Mouse (Mus musculus) spleen, adult 2 months (tissue): Measurements from ENCODE around the gene Il10. TPM values are rescaled to one million over a fixed set of nuclear protein-coding genes. Genes with fewer than 3 reads are reported as not detected.

Source experiments
- DNase-seq, 2 experiments: peaks; one replicate each; pipeline versions ENCODE4 v3.0.0 to v3.0.0-alpha.2; 2012 to 2021; ENCODE audit warnings: low spot score in 2 of 2, low read depth in 1 of 2
- H3K27ac ChIP-seq: fragments of 200-500 bp; 2 replicates; pipeline ENCODE4 v1.5.1; 2012; ENCODE audit warnings: low read length, inconsistent platforms; ENCODE audit not compliant: insufficient read depth
- H3K27me3 ChIP-seq: fragments of 200-500 bp; 2 replicates; pipeline ENCODE4 v1.6.1; 2012; ENCODE audit warnings: mild to moderate bottlenecking, moderate library complexity, low read length, inconsistent platforms; ENCODE audit not compliant: control insufficient read depth, insufficient read depth
- H3K36me3 ChIP-seq: fragments of 200-500 bp; 2 replicates; pipeline ENCODE4 v1.6.1; 2012; ENCODE audit warnings: mild to moderate bottlenecking, low read length, inconsistent platforms; ENCODE audit not compliant: control insufficient read depth, insufficient read depth
- H3K4me1 ChIP-seq: fragments of 200-500 bp; 2 replicates; pipeline ENCODE4 v1.6.1; 2011; ENCODE audit warnings: inconsistent platforms; ENCODE audit not compliant: control insufficient read depth, insufficient read depth, insufficient read length
- H3K4me3 ChIP-seq: fragments of 200-500 bp; 2 replicates; pipeline ENCODE4 v1.5.1; 2011; ENCODE audit warnings: mild to moderate bottlenecking, inconsistent platforms; ENCODE audit not compliant: insufficient read depth, insufficient read length; ENCODE audit errors: extremely low read depth
- CTCF ChIP-seq: fragments of 200-500 bp; IDR thresholded peaks from 2 replicates; pipeline ENCODE4 v1.5.1; 2011; ENCODE audit warnings: mild to moderate bottlenecking, inconsistent platforms; ENCODE audit not compliant: insufficient read depth, insufficient read length, insufficient replicate concordance; ENCODE audit errors: extremely low read depth
- POLR2A ChIP-seq: fragments of 200-500 bp; IDR thresholded peaks from 2 replicates; pipeline ENCODE4 v1.6.1; 2011; ENCODE audit warnings: low read depth, low read length, inconsistent platforms
- WGBS: fragments of 180-500 bp; shearing (Covaris S2); methylation state at CpG from one replicate; pipeline ENCODE4 v1.1.7; 2018; 5-methylcytosine and 5-hydroxymethylcytosine counted together
- polyA plus RNA-seq: library from polyadenylated mRNA; depleted of rRNA; stranded (reverse); fragments of >200 nt; gene quantifications from 2 replicates; pipeline ENCODE4 v1.2.3, GENCODE M21; 2012

Gene Il10
- polyA plus RNA-seq, 1 experiment: 0.12 TPM

- no peaks in the 10 kb centered on the region for H3K36me3 ChIP-seq
- WGBS: 63% methylated on average over 8 of the region's 8 CpGs
- no peak overlapping the region for H3K4me3 ChIP-seq
- TF ChIP-seq POLR2A (no peak), CTCF (no peak)
- H3K27ac ChIP-seq: no peak overlapping the region
- H3K27me3 ChIP-seq: no peaks in the 10 kb centered on the region
- DNase-seq: no peak
- H3K4me1 ChIP-seq: peaks cover 10% of the 10 kb centered on the region; the same call in 1 of the 2 replicates
Observed at GRCm38 (mm10) chr1:131024900-131025842, 5.5 kb downstream of the Il10 start.

- Histone ChIP-seq H3K27ac (no peak overlapping the region), H3K36me3 (no peaks in the 10 kb centered on the region), H3K4me3 (no peak overlapping the region), H3K4me1 (peaks cover 10% of the 10 kb centered on the region; the same call in 1 of the 2 replicates), H3K27me3 (no peaks in the 10 kb centered on the region)
- 7% methylated on average over 4 of the region's 4 CpGs for WGBS
- TF ChIP-seq CTCF (no peak), POLR2A (no peak)
- no peak for DNase-seq
Observed at GRCm38 (mm10) chr1:131025843-131026190, 6.2 kb downstream of the Il10 start.

GRCm38 (mm10) chr1:131029215-131029614 lies 9.6 kb downstream of the Il10 start:
- Histone ChIP-seq H3K4me1 (peaks cover 5% of the 10 kb centered on the region; the same call in 1 of the 2 replicates), H3K4me3 (no peak overlapping the region), H3K36me3 (no peaks in the 10 kb centered on the region), H3K27me3 (no peaks in the 10 kb centered on the region), H3K27ac (no peak overlapping the region)
- no peak for DNase-seq
- 75% methylated on average over 3 of the region's 3 CpGs for WGBS
- TF ChIP-seq CTCF (no peak), POLR2A (no peak)

GRCm38 (mm10) chr1:131030261-131030660 lies 10.6 kb downstream of the Il10 start:
- no peaks in the 10 kb centered on the region for H3K36me3 ChIP-seq
- H3K4me3 ChIP-seq: no peak overlapping the region
- no peak for DNase-seq
- 79% methylated on average over 7 of the region's 7 CpGs for WGBS
- no peaks in the 10 kb centered on the region for H3K27me3 ChIP-seq
- TF ChIP-seq CTCF (no peak), POLR2A (no peak)
- H3K27ac ChIP-seq: no peak overlapping the region
- peaks cover 5% of the 10 kb centered on the region; the same call in 1 of the 2 replicates for H3K4me1 ChIP-seq

DNA sequence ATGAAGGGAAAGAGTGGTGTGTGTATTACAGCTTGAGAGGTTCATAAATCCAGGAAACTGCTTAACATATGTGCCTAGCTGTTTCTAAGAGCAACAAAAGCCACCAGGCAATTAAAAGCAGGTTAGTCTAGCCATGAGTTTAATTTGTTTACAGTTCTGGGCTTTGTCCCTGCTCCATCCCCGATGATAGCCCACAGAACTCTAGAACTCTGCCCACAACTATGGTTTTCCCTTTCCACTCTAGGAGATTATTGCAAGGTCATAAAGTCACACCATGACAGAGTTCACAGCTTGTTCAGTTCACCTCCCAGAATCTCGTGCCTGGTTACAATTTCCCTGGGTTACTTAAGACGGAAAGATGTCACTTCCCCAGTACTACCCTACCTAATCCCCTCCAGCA lies 11.6 kb downstream of the Il10 start:
- Histone ChIP-seq H3K36me3 (no peaks in the 10 kb centered on the region), H3K4me3 (no peak overlapping the region), H3K4me1 (no peaks in the 10 kb centered on the region), H3K27me3 (no peaks in the 10 kb centered on the region), H3K27ac (no peak overlapping the region)
- no peak for DNase-seq
- TF ChIP-seq CTCF: no peak
- no peak for TF ChIP-seq POLR2A
- 57% methylated on average over 3 of the region's 3 CpGs for WGBS

- Histone ChIP-seq H3K27me3 (no peaks in the 10 kb centered on the region), H3K4me3 (no peak overlapping the region), H3K4me1 (peaks cover 4% of the 10 kb centered on the region), H3K36me3 (no peaks in the 10 kb centered on the region), H3K27ac (no peak overlapping the region)
- DNase-seq: no peak
- TF ChIP-seq CTCF (no peak), POLR2A (no peak)
- 63% methylated on average over 5 of the region's 5 CpGs for WGBS
Observed at GRCm38 (mm10) chr1:131038001-131038400, 18.4 kb downstream of the Il10 start.

- Histone ChIP-seq H3K36me3 (no peaks in the 10 kb centered on the region), H3K27me3 (no peaks in the 10 kb centered on the region), H3K4me3 (no peak overlapping the region), H3K4me1 (peaks cover 4% of the 10 kb centered on the region), H3K27ac (no peak overlapping the region)
- no peak for DNase-seq
- TF ChIP-seq POLR2A: no peak
- TF ChIP-seq CTCF: no peak
- WGBS: 69% methylated on average over 10 of the region's 10 CpGs
Observed at GRCm38 (mm10) chr1:131038415-131039017, 18.9 kb downstream of the Il10 start.
